Mouse (Mus musculus): ENCODE measurements around the gene Gm5483. TPM values are rescaled to one million over a fixed set of nuclear protein-coding genes. Genes with fewer than 3 reads are reported as not detected.
"Not testable (repeated sequence)": the region's sequence is repeated elsewhere in the genome, so short reads cannot be mapped to it uniquely, and the experiment has no call there.

The Gm5483 gene
- polyA plus RNA-seq (2015; fragmentation: Nextera tagmentation; extraction: Ambion mirVana), result 1.6 and 1.7 TPM in 2 replicates

DNA sequence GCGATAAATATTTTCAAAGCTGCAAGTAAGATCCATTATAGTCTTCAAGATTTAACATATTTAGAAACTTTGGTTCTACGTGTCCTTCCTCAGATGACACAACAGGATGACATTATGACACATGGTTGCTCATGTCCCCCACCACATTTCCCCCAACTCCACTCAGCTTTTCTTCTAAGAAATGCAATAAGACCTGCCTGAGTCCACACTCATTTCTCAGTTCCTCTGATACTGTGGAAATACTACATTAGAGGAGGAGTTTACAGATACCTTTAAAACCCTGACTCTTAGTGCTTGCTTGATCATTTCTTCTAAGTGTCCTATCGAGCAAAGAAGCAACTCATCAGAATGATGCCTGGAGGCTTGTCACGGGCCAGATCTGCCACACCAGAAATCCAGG, at the start of gene Gm5483:
Gene Gm5483 (plus strand): TSS at position 301 of the 400 bp plus-strand sequence.
- ATAC-seq (ENCODE audit: low FRiP score, low TSS enrichment); H3K4me3 ChIP-seq (ENCODE audit: low read length); H3K9me3 ChIP-seq (ENCODE audit: low read length); H3K27me3 ChIP-seq (ENCODE audit: insufficient read depth, low read length); H3K27ac ChIP-seq (ENCODE audit: low read length); H3K4me1 ChIP-seq (ENCODE audit: insufficient read depth, low read length); H3K9ac ChIP-seq (replicated peaks; ENCODE audit: low read length); H3K4me2 ChIP-seq (replicated peaks; ENCODE audit: low read depth, low read length); H3K36me3 ChIP-seq (ENCODE audit: insufficient read depth, low read length): not testable (repeated sequence)
- 85% methylated on average over 4 of the region's 4 CpGs for WGBS

GRCm38 (mm10) chr16:36138201-36138600, 45.8 kb upstream of the Gm5483 start:
- no peak for ATAC-seq (ENCODE audit: low FRiP score, low TSS enrichment)
- H3K9ac ChIP-seq (replicated peaks; ENCODE audit: low read length), result no peak overlapping the region
- 75% methylated on average over 2 of the region's 2 CpGs for WGBS
- H3K27me3 ChIP-seq (ENCODE audit: insufficient read depth, low read length), result no peaks in the 10 kb centered on the region
- no peak overlapping the region for H3K4me3 ChIP-seq (ENCODE audit: low read length)
- H3K27ac ChIP-seq (ENCODE audit: low read length), result no peak overlapping the region
- H3K36me3 ChIP-seq (ENCODE audit: insufficient read depth, low read length), result no peaks in the 10 kb centered on the region
- no peaks in the 10 kb centered on the region for H3K9me3 ChIP-seq (ENCODE audit: low read length)
- H3K4me1 ChIP-seq (ENCODE audit: insufficient read depth, low read length), result no peaks in the 10 kb centered on the region
- no peak overlapping the region for H3K4me2 ChIP-seq (replicated peaks; ENCODE audit: low read depth, low read length)

DNA sequence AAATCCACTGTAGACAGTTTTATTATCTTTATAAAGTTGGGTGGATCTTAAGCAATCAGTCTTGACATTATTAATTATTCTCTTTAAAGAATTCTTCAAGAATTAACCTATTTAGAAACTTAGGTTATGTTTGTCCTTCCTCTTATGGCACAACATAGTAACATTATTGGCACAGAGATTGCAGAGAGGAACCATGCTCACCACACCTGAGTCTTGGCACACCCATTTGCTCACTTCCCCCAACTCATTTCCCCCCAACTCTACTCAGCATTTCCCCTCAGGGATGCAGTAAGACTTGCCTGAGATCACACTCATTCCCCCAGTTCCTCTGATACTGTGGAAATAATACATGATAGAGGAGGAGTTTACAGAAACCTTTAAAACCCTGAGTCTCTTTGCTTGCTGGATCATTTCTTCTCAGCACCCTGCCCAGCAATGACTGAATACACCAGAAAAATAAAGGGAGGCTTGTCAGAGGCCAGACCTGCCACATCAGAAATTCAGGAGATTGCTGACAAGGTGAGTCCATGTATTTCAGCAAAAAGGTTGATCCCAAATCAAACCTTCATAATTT, 27.5 kb upstream of the Gm5483 start, which contains the start of gene Stfa2l1:
Gene Stfa2l1 (plus strand): TSS at position 410 of the 574 bp plus-strand sequence.
- Histone ChIP-seq H3K4me3 (ENCODE audit: low read length) (no peak within 1 kb of the TSS), H3K9ac (replicated peaks; ENCODE audit: low read length) (no peak within 1 kb of the TSS), H3K27me3 (ENCODE audit: insufficient read depth, low read length) (no peaks in the 10 kb centered on the region), H3K9me3 (ENCODE audit: low read length) (no peaks in the 10 kb centered on the region), H3K4me1 (ENCODE audit: insufficient read depth, low read length) (no peaks in the 10 kb centered on the region), H3K36me3 (ENCODE audit: insufficient read depth, low read length) (no peaks in the 10 kb centered on the region), H3K27ac (ENCODE audit: low read length) (no peak within 1 kb of the TSS), H3K4me2 (replicated peaks; ENCODE audit: low read depth, low read length) (no peak within 1 kb of the TSS)
- no peak for ATAC-seq (ENCODE audit: low FRiP score, low TSS enrichment)

DNA sequence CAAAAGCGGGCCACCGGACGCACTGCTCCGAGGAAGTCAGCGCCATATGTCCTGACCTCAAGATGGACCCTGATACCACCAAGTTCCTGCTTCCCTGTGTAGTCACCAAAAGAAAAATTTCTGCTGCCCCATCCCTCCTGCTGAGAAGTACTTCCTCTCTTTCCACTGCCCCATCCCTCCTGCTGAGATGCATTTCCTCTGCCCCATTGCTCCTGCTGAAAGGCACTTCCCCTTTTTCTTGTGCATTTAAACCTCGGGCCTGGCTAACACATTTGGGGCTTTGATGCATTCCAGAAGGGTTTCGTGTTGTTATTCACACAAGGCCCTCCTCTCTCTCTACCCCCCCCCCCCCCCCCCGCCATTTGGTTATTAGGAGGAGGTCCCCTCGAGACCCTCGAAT, 16.2 kb upstream of the Gm5483 start:
- not testable (repeated sequence) for H3K9ac ChIP-seq (replicated peaks; ENCODE audit: low read length); H3K4me1 ChIP-seq (ENCODE audit: insufficient read depth, low read length); H3K36me3 ChIP-seq (ENCODE audit: insufficient read depth, low read length); H3K27me3 ChIP-seq (ENCODE audit: insufficient read depth, low read length); H3K4me2 ChIP-seq (replicated peaks; ENCODE audit: low read depth, low read length); H3K9me3 ChIP-seq (ENCODE audit: low read length); ATAC-seq (ENCODE audit: low FRiP score, low TSS enrichment); H3K27ac ChIP-seq (ENCODE audit: low read length); H3K4me3 ChIP-seq (ENCODE audit: low read length)
- 90% methylated on average over 9 of the region's 10 CpGs for WGBS

GRCm38 (mm10) chr16:36176108-36176507, 7.9 kb upstream of the Gm5483 start:
- H3K27ac ChIP-seq (ENCODE audit: low read length), result no peak overlapping the region
- ATAC-seq (ENCODE audit: low FRiP score, low TSS enrichment), result no peak
- H3K4me1 ChIP-seq (ENCODE audit: insufficient read depth, low read length), result no peaks in the 10 kb centered on the region
- H3K4me3 ChIP-seq (ENCODE audit: low read length), result no peak overlapping the region
- H3K27me3 ChIP-seq (ENCODE audit: insufficient read depth, low read length), result no peaks in the 10 kb centered on the region
- H3K36me3 ChIP-seq (ENCODE audit: insufficient read depth, low read length), result no peaks in the 10 kb centered on the region
- H3K4me2 ChIP-seq (replicated peaks; ENCODE audit: low read depth, low read length), result no peak overlapping the region
- H3K9ac ChIP-seq (replicated peaks; ENCODE audit: low read length), result no peak overlapping the region
- H3K9me3 ChIP-seq (ENCODE audit: low read length), result no peaks in the 10 kb centered on the region; the same call in 1 of the 2 replicates

- Histone ChIP-seq H3K27me3 (ENCODE audit: insufficient read depth, low read length) (no peaks in the 10 kb centered on the region), H3K36me3 (ENCODE audit: insufficient read depth, low read length) (no peaks in the 10 kb centered on the region), H3K9me3 (ENCODE audit: low read length) (no peaks in the 10 kb centered on the region; the same call in 1 of the 2 replicates), H3K4me3 (ENCODE audit: low read length) (no peak overlapping the region), H3K4me1 (ENCODE audit: insufficient read depth, low read length) (no peaks in the 10 kb centered on the region), H3K27ac (ENCODE audit: low read length) (no peak overlapping the region), H3K9ac (replicated peaks; ENCODE audit: low read length) (no peak overlapping the region), H3K4me2 (replicated peaks; ENCODE audit: low read depth, low read length) (no peak overlapping the region)
- WGBS, result 79% methylated on average over 2 of the region's 2 CpGs
- ATAC-seq (ENCODE audit: low FRiP score, low TSS enrichment), result no peak
Observed at GRCm38 (mm10) chr16:36179910-36180309, 4.1 kb upstream of the Gm5483 start.

GRCm38 (mm10) chr16:36199226-36199625, 15.2 kb downstream of the Gm5483 start:
- no peak for ATAC-seq (ENCODE audit: low FRiP score, low TSS enrichment)
- Histone ChIP-seq H3K9me3 (ENCODE audit: low read length) (no peaks in the 10 kb centered on the region), H3K27ac (ENCODE audit: low read length) (no peak overlapping the region), H3K4me2 (replicated peaks; ENCODE audit: low read depth, low read length) (no peak overlapping the region), H3K4me1 (ENCODE audit: insufficient read depth, low read length) (no peaks in the 10 kb centered on the region), H3K9ac (replicated peaks; ENCODE audit: low read length) (no peak overlapping the region), H3K36me3 (ENCODE audit: insufficient read depth, low read length) (no peaks in the 10 kb centered on the region), H3K4me3 (ENCODE audit: low read length) (no peak overlapping the region), H3K27me3 (ENCODE audit: insufficient read depth, low read length) (no peaks in the 10 kb centered on the region)
- 45% methylated on average over 19 of the region's 19 CpGs for WGBS

GRCm38 (mm10) chr16:36203846-36204245, 19.8 kb downstream of the Gm5483 start:
- H3K4me3 ChIP-seq (ENCODE audit: low read length), result no peak overlapping the region
- no peaks in the 10 kb centered on the region for H3K36me3 ChIP-seq (ENCODE audit: insufficient read depth, low read length)
- H3K9ac ChIP-seq (replicated peaks; ENCODE audit: low read length), result no peak overlapping the region
- no peak overlapping the region for H3K4me2 ChIP-seq (replicated peaks; ENCODE audit: low read depth, low read length)
- no peak for ATAC-seq (ENCODE audit: low FRiP score, low TSS enrichment)
- H3K9me3 ChIP-seq (ENCODE audit: low read length), result no peaks in the 10 kb centered on the region
- 70% methylated on average over 5 of the region's 5 CpGs for WGBS
- H3K27ac ChIP-seq (ENCODE audit: low read length), result no peak overlapping the region
- no peaks in the 10 kb centered on the region for H3K4me1 ChIP-seq (ENCODE audit: insufficient read depth, low read length)
- no peaks in the 10 kb centered on the region for H3K27me3 ChIP-seq (ENCODE audit: insufficient read depth, low read length)

GRCm38 (mm10) chr16:36205684-36206083, 21.7 kb downstream of the Gm5483 start:
- H3K4me2 ChIP-seq (replicated peaks; ENCODE audit: low read depth, low read length); H3K4me1 ChIP-seq (ENCODE audit: insufficient read depth, low read length); H3K9me3 ChIP-seq (ENCODE audit: low read length); H3K4me3 ChIP-seq (ENCODE audit: low read length); H3K27me3 ChIP-seq (ENCODE audit: insufficient read depth, low read length); H3K36me3 ChIP-seq (ENCODE audit: insufficient read depth, low read length); H3K27ac ChIP-seq (ENCODE audit: low read length); ATAC-seq (ENCODE audit: low FRiP score, low TSS enrichment); H3K9ac ChIP-seq (replicated peaks; ENCODE audit: low read length): not testable (repeated sequence)
- 43% methylated on average over 2 of the region's 2 CpGs for WGBS

GRCm38 (mm10) chr16:36209967-36210453, 26.0 kb downstream of the Gm5483 start, which contains the start of gene Gm5416:
TSS of gene Gm5416 (plus strand) at chr16:36210403.
- no peaks in the 10 kb centered on the region for H3K9me3 ChIP-seq (ENCODE audit: low read length)

More at GRCm38 (mm10) chr16:36209967-36210453, 26.0 kb downstream of the Gm5483 start, which contains the start of gene Gm5416:
- no peak for ATAC-seq (ENCODE audit: low FRiP score, low TSS enrichment)
- H3K9ac ChIP-seq (replicated peaks; ENCODE audit: low read length), result no peak within 1 kb of the TSS
- no peaks in the 10 kb centered on the region for H3K27me3 ChIP-seq (ENCODE audit: insufficient read depth, low read length)
- no peak within 1 kb of the TSS for H3K27ac ChIP-seq (ENCODE audit: low read length)
- no peak within 1 kb of the TSS for H3K4me3 ChIP-seq (ENCODE audit: low read length)
- 75% methylated on average over 2 of the region's 2 CpGs for WGBS
- no peaks in the 10 kb centered on the region for H3K36me3 ChIP-seq (ENCODE audit: insufficient read depth, low read length)
- H3K4me2 ChIP-seq (replicated peaks; ENCODE audit: low read depth, low read length), result no peak within 1 kb of the TSS
- H3K4me1 ChIP-seq (ENCODE audit: insufficient read depth, low read length), result no peaks in the 10 kb centered on the region

Measured in kidney, embryonic 16.5 days (tissue).